Mouse (Mus musculus) stomach, embryonic 14.5 days (tissue): Measurements from ENCODE around the gene Madd. TPM values are rescaled to one million over a fixed set of nuclear protein-coding genes. Genes with fewer than 3 reads are reported as not detected.
A peak's percentile ranks its signal among the peaks of the same experiment; 100 is the strongest.

Source experiments
- ATAC-seq: fragments of 200-750 bp; cut with Nextera tagmentation; 2 replicates; pipeline ENCODE4 v1.8.0; 2017; ENCODE audit warnings: low read depth, moderate TSS enrichment; ENCODE audit not compliant: insufficient number of reproducible peaks, insufficient read depth, low FRiP score
- H3K27ac ChIP-seq: fragments of 300-500 bp; sonication (generic); 2 replicates; pipeline ENCODE4 v1.5.1; 2014; ENCODE audit warnings: mild to moderate bottlenecking, low read length, moderate library complexity, mixed read lengths
- H3K27me3 ChIP-seq: fragments of 300-500 bp; sonication (generic); 2 replicates; pipeline ENCODE4 v1.6.1; 2014; ENCODE audit warnings: low read length, control low read depth, mixed read lengths; ENCODE audit not compliant: control insufficient read depth, insufficient read depth
- H3K36me3 ChIP-seq: fragments of 300-500 bp; sonication (generic); 2 replicates; pipeline ENCODE4 v1.6.1; 2014; ENCODE audit warnings: mild to moderate bottlenecking, control low read depth, low read length, moderate library complexity, mixed read lengths; ENCODE audit not compliant: control insufficient read depth, insufficient read depth
- H3K4me1 ChIP-seq: fragments of 300-500 bp; sonication (generic); 2 replicates; pipeline ENCODE4 v1.6.1; 2014; ENCODE audit warnings: low read length, control low read depth, mixed read lengths; ENCODE audit not compliant: control insufficient read depth, insufficient read depth
- H3K4me2 ChIP-seq: fragments of 300-500 bp; sonication (generic); replicated peaks from 2 replicates; pipeline ENCODE4 v1.6.1; 2014; ENCODE audit warnings: low read depth, low read length, control low read depth
- H3K4me3 ChIP-seq: fragments of 300-500 bp; sonication (generic); 2 replicates; pipeline ENCODE4 v1.5.1; 2014; ENCODE audit warnings: low read depth, low read length, control low read depth
- H3K9ac ChIP-seq: fragments of 300-500 bp; sonication (generic); replicated peaks from 2 replicates; pipeline ENCODE4 v1.6.1; 2014; ENCODE audit warnings: low read depth, mild to moderate bottlenecking, control low read depth, low read length, moderate library complexity, mixed read lengths
- H3K9me3 ChIP-seq: fragments of 300-500 bp; sonication (generic); 2 replicates; pipeline ENCODE4 v1.6.1; 2016; ENCODE audit warnings: low read depth, low read length, control low read depth; ENCODE audit not compliant: control insufficient read depth
- WGBS: fragments of 180-500 bp; shearing (Covaris S2); extraction: QIAGEN DNeasy Blood & Tissue Kit; methylation state at CpG from one replicate; pipeline ENCODE4 v1.1.7; 2014; 5-methylcytosine and 5-hydroxymethylcytosine counted together
- polyA plus RNA-seq: library from polyadenylated mRNA; unstranded; fragments of >200 nt; fragmentation: Nextera tagmentation; extraction: Ambion mirVana; gene quantifications from 2 replicates; pipeline ENCODE4 v1.2.1, GENCODE M21; 2014

Madd gene
- polyA plus RNA-seq, 1 experiment from 2014 or later: 19.7 TPM

DNA sequence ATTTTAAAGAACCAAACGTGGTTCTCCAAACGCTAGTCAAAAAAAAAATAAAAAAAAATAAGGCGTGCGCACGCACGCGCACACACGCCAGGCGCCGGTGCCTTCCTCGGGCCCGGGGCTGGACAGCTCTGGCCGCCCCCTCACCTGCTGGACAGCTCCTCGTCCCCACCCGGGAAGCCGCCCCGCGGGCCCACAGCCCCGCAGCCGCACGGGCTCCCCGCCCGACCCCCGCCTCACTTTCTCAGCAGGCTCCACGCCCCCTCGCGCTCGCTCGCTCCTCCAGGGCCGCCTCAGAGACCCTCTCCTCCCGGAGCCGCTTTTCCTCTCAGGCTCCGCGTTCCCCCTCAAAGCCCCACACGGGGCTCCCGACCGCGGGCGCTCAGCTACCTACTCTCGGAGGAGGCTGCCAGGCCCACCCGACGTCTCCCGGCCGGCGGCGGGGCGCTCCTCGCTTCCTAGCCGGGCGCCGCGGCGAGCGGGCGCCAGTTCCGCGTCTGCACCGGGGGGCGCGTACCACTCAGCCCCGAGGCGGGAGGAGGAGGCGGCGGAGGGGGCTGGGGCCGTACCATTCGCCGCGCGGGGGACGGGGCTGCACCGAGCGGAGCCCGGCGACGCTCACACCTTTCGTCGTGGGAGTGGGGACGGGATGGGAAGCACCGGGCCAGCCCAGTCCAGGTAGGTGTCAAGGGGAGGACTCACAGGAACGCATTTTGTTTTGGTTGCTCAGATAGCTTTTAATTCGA is 1.1 kb downstream of the Madd start:
- H3K36me3 ChIP-seq: no peaks in the 10 kb centered on the region
- peaks cover 4% of the 10 kb centered on the region; the same call in 1 of the 2 replicates for H3K4me1 ChIP-seq
- H3K9ac ChIP-seq: peak overlapping the region; percentile 57
- 1% methylated on average over 69 of the region's 81 CpGs for WGBS
- H3K9me3 ChIP-seq: no peaks in the 10 kb centered on the region
- H3K4me3 ChIP-seq: peak overlapping the region; percentile 95
- peak overlapping the region; percentile 52 for H3K4me2 ChIP-seq
- H3K27me3 ChIP-seq: no peaks in the 10 kb centered on the region
- peak; percentile 94 for ATAC-seq
- H3K27ac ChIP-seq: peak overlapping the region; percentile 77

DNA sequence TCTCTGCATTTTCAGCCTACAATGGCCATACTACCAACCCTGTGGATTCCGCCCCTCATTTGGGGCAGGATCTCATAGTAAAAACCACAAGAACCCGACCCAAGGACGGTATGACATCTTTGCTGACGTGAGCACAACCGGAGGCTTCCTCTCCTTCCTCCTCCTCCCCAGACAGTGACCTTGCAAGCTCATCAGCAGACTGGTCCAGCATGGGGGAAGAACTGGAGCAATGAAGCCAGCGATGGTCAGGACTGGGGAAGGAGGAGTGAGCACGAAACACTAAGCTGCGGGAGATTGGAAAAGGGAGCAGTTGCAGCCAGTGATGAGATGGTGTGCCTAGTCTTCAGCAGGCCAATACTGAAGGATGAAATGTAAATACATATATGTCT is 1.6 kb downstream of the Madd start:
- peak overlapping the region; percentile 95 for H3K4me3 ChIP-seq
- H3K4me1 ChIP-seq: peaks cover 4% of the 10 kb centered on the region; the same call in 1 of the 2 replicates
- H3K36me3 ChIP-seq: 0 out of 2 replicates have a peak, but pooled peaks cover under 1% of the 10 kb centered on the region
- no peaks in the 10 kb centered on the region for H3K27me3 ChIP-seq
- H3K4me2 ChIP-seq: peak overlapping the region; percentile 52
- no peak overlapping the region for H3K9ac ChIP-seq
- no peaks in the 10 kb centered on the region for H3K9me3 ChIP-seq
- ATAC-seq: no peak
- 9% methylated on average over 8 of the region's 8 CpGs for WGBS
- no peak overlapping the region for H3K27ac ChIP-seq

- WGBS: 78% methylated on average over 5 of the region's 5 CpGs
- H3K36me3 ChIP-seq: peaks cover 12% of the 10 kb centered on the region
- H3K9ac ChIP-seq: no peak overlapping the region
- no peaks in the 10 kb centered on the region for H3K27me3 ChIP-seq
- no peaks in the 10 kb centered on the region for H3K9me3 ChIP-seq
- no peak overlapping the region for H3K4me2 ChIP-seq
- no peak overlapping the region for H3K27ac ChIP-seq
- peaks cover 4% of the 10 kb centered on the region; the same call in 1 of the 2 replicates for H3K4me1 ChIP-seq
- no peak overlapping the region for H3K4me3 ChIP-seq
- no peak for ATAC-seq
These were observed 2.9 kb downstream of the Madd start for GRCm38 (mm10) chr2:91180706-91181105.

GRCm38 (mm10) chr2:91179825-91180224 is 3.8 kb downstream of the Madd start:
- no peak overlapping the region for H3K9ac ChIP-seq
- no peaks in the 10 kb centered on the region for H3K27me3 ChIP-seq
- H3K9me3 ChIP-seq: no peaks in the 10 kb centered on the region
- H3K4me3 ChIP-seq: no peak overlapping the region
- ATAC-seq: no peak
- 46% methylated on average over 4 of the region's 4 CpGs for WGBS
- peaks cover 4% of the 10 kb centered on the region; the same call in 1 of the 2 replicates for H3K4me1 ChIP-seq
- no peak overlapping the region for H3K27ac ChIP-seq
- no peak overlapping the region for H3K4me2 ChIP-seq
- peaks cover 17% of the 10 kb centered on the region for H3K36me3 ChIP-seq

GRCm38 (mm10) chr2:91176234-91176633 is 7.4 kb downstream of the Madd start:
- no peaks in the 10 kb centered on the region for H3K9me3 ChIP-seq
- H3K4me1 ChIP-seq: no peaks in the 10 kb centered on the region
- H3K4me3 ChIP-seq: no peak overlapping the region
- H3K27me3 ChIP-seq: no peaks in the 10 kb centered on the region
- no peak overlapping the region for H3K4me2 ChIP-seq
- H3K27ac ChIP-seq: no peak overlapping the region
- H3K9ac ChIP-seq: no peak overlapping the region
- WGBS: 70% methylated on average over 6 of the region's 6 CpGs
- ATAC-seq: no peak
- peaks cover 23% of the 10 kb centered on the region for H3K36me3 ChIP-seq

GRCm38 (mm10) chr2:91175490-91175889 is 8.1 kb downstream of the Madd start:
- Histone ChIP-seq H3K4me2 (no peak overlapping the region), H3K9ac (no peak overlapping the region), H3K4me3 (no peak overlapping the region), H3K9me3 (no peaks in the 10 kb centered on the region), H3K4me1 (no peaks in the 10 kb centered on the region), H3K36me3 (peaks cover 23% of the 10 kb centered on the region), H3K27me3 (no peaks in the 10 kb centered on the region), H3K27ac (no peak overlapping the region)
- ATAC-seq: no peak
- 86% methylated on average over 4 of the region's 4 CpGs for WGBS

DNA sequence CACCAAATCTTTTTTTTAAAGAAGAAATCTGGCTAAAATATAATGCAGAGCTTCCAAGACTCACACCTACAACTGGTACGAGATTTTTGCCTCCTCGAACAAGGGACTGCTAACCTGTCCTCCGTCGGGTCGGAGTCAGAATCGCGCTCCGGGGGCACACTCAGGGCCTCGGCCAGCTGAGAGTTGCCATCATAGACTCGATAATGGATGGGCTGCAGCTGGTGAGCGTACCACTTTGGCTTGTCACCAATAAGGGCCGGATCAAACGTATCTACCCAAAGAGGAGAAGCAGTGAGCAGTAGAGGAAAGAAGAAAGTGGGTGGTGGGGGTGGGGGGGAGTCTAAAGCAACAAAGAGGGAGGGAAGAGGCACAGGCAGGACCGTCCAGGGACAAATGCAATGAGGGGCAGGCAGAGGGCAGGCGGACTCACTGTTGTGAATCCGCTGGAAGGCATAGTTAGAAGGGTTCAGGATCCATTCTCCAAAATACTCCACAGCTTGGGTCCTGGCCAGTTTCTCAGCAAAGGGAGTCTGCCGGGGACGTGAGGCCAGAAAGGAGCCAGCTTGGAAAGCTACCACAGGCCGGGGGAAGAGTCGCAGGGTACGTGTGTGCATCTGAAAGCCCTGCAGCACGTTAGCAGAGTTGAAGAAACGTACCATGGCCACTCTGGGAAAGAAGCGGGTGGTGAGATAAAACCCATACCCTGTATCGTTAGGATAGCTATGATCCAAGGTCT is 13.9 kb downstream of the Madd start:
- ATAC-seq: no peak
- Histone ChIP-seq H3K4me1 (no peaks in the 10 kb centered on the region), H3K36me3 (peaks cover 20% of the 10 kb centered on the region), H3K9me3 (no peaks in the 10 kb centered on the region), H3K27me3 (no peaks in the 10 kb centered on the region), H3K4me2 (no peak overlapping the region), H3K27ac (no peak overlapping the region), H3K4me3 (no peak overlapping the region), H3K9ac (no peak overlapping the region)
- 74% methylated on average over 25 of the region's 25 CpGs for WGBS

- Histone ChIP-seq H3K9me3 (no peaks in the 10 kb centered on the region), H3K4me3 (no peak overlapping the region), H3K9ac (no peak overlapping the region), H3K4me1 (no peaks in the 10 kb centered on the region), H3K36me3 (peaks cover 20% of the 10 kb centered on the region), H3K27me3 (no peaks in the 10 kb centered on the region), H3K4me2 (no peak overlapping the region), H3K27ac (no peak overlapping the region)
- 0 out of 2 replicates have a peak, but pooled peaks have one; percentile 10 for ATAC-seq
- WGBS: 66% methylated on average over 4 of the region's 4 CpGs
These were observed 16.0 kb downstream of the Madd start for GRCm38 (mm10) chr2:91167629-91168028.
